Mouse (Mus musculus): ENCODE measurements around the gene Ppm1h.

Ppm1h gene

DNA sequence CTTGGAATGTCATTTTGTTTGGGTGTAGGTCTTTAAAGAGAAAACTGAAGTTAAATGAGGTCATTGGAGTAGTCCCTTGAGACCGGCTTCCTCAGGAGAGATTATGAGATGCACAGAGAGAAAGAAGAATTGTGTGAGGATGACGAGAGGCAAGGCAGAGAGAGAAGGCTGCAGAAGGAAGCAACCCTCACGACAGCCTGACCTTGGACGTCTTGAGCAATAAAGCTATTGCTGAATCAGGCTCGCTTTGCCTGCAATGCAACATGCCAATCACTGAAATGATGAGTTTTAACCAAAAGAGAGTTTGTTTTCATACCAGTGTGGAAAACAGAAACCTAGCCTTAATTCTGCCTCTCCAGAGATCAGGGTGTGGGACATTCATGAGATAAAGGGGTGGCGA is 43.5 kb downstream of the Ppm1h start:
- TF ChIP-seq GATA4 (IDR thresholded peaks at IDR 0.05; ENCODE audit: insufficient replicate concordance, low read length) = no peak

DNA sequence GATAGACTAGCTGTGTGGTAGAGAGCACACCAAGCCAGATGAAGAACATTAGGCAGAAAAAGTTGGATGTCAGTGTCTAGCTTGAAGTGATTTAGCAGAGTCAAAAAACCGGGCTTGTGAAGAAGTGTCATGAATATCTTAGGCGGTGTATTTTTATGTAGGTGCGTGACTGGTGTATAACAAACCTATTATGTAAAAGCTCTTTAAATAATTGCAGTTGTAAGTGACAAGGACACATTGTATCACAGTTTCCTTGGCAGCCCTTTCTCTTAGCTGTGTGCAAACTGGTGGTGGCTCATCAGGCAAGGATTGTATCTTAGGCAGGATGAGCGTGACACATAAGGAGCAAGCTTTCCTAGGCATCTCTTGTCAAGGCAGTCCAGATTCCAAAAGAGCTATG is 46.1 kb downstream of the Ppm1h start:
- no peak for TF ChIP-seq GATA4 (IDR thresholded peaks at IDR 0.05; ENCODE audit: insufficient replicate concordance, low read length)

DNA sequence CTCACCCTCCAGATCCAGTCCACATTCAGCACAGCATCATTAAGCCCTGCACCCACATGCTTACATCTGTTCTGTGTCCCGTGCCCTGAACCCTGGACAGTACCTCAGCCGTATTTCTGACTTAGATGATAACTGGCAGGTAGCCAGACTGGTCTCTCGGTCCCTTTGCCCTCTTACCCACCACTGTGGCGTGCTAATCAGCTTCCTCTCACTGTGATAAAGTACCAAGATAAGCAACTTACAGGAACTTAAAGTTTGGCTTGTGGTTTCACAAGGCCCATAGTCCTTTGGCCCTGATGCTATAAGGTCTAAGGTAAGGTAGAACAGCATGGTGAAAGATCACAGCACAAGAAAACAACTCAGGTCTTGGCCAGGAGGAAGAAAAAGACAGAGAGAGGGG is 48.7 kb downstream of the Ppm1h start:
- no peak for TF ChIP-seq GATA4 (IDR thresholded peaks at IDR 0.05; ENCODE audit: insufficient replicate concordance, low read length)

DNA sequence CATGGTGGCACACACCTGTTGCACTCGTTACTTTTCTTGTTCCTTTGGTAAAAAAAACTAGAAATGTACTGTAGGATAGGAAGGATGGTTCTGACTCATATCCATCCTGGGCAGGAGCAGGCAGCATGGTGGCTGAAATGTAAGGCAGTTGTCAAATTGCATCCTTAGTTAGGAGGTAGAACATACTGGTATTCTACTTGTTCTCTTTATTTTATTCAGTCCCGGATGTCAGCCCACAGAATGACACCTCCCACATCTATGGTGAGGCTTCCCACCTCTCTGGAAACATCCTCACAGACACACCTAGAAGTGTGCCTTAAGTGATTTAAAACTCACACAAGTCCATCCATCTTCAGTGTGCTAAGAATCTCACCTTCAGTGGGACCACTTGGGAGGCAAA is 49.6 kb downstream of the Ppm1h start:
- TF ChIP-seq GATA4 (IDR thresholded peaks at IDR 0.05; ENCODE audit: insufficient replicate concordance, low read length) = no peak

DNA sequence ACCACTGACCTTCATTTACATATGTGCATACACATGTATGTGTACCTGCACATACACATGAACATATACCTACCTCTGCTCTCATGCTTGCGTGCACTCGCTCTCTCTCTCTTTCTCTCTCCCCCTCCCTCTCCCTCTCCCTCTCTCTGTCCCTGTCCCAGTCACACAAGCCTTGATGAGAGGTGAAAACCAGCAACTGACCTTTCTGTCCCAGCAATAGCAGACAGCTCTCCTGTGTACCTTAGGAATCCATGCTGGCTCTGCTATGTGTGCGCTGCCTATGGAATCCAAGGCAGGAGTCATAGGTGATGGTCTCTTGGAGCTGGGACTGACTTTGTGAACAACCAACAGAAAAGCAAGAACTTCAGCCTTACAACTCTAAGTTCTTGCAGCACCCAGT is 53.6 kb downstream of the Ppm1h start:
- TF ChIP-seq GATA4 (IDR thresholded peaks at IDR 0.05; ENCODE audit: insufficient replicate concordance, low read length) = no peak

DNA sequence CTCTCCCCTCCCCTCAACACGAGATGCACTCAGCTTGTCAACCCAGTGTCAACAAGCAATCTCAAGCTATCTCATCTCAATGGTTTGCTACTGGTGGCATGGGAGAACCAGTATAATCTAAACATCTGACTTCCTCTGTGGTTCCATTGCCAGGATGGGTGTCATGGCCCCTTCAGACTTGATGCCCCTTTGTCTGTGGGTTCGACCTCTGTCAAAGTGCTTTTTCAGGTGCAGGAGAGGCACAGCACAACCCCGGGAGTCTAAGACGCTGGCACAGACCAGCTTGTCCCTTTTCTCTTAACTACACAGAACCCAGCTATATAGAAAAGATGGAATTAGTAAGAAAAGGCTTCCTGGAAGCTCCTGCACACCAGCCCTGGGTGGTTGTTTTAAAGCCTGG is 56.0 kb downstream of the Ppm1h start:
- TF ChIP-seq GATA4 (IDR thresholded peaks at IDR 0.05; ENCODE audit: insufficient replicate concordance, low read length) = no peak

DNA sequence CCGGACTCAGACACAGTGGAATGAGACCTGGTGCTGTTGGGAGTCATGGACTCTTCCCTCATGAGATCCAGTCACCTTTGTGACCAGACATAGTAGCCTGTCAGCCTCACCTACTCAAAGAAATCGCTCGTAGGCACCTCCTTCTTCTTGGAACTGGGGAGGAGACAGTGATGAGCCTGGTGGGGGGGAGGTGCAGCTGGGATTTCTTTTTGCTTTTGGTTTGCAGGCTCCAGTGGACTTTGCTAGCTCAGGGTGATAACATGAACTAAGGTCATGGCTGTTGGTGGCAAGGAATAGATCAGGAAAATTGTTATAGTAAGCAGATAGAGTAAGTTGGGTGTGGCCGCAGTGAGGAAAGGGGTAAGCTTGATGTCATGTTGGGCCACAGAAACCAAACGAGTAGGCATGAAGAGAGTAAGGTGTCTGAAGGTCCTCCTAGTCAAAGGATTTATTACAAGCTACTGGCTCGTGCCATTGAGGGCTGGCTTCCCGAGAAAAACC is 56.8 kb downstream of the Ppm1h start:
- no peak for TF ChIP-seq GATA4 (IDR thresholded peaks at IDR 0.05; ENCODE audit: insufficient replicate concordance, low read length)

DNA sequence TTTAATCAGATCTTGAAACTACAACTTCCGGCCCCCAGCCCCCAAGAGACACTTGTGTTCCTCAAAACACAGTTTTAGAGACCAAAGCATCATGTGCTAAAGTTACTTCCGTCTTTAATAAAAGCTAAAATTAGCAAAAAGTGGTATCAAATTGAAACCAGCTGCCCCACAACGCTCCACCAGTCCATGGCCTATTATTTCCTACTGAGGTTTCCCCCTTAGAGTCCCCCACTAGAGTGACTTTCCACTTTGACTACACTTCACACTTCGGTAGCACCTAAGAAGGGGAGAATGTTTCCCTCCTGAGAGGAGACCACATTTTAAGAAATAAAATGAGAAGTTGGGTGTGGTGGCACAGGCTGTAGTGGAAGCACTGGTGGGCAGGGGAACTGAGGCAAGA is 58.3 kb downstream of the Ppm1h start:
- TF ChIP-seq GATA4 (IDR thresholded peaks at IDR 0.05; ENCODE audit: insufficient replicate concordance, low read length) = no peak

DNA sequence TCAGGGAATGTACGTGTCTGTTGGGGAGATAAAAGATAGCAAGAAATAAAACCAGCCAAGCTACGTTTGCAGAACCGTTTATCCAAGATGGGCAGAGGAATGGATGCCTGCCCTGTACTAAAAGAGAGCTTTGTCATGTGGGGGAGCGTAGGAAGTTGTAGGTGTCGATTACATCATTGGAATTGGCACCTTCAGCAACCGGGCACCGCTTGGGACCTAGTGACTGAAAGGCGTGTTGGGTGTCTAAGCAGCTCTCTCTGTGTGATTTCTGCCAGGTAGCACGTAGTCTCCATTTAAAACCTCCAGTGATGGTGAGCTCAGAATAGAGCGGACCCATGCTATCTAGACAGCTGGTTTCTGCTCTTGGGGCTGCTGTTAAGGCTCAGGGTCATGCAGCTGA is 60.0 kb downstream of the Ppm1h start:
- no peak for TF ChIP-seq GATA4 (IDR thresholded peaks at IDR 0.05; ENCODE audit: insufficient replicate concordance, low read length)

DNA sequence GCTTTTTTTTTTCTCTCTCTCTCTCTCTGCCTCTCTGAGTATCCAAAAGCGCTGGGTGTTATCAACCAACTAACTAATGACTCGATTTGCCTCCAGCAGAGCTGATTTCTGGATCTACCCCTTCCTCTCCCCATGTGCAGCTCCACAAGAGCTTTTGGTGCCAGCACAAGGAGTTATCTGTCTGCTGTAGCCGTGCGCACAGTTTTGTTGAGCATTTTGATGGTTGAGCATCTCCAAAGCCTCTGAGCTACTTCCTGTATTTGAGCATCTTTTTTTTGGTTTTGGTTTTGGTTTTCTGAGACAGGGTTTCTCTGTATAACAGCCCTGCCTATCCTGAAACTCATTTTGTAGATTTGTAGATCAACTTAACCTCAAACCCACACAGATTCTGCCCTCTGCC is 60.5 kb downstream of the Ppm1h start:
- no peak for TF ChIP-seq GATA4 (IDR thresholded peaks at IDR 0.05; ENCODE audit: insufficient replicate concordance, low read length)

DNA sequence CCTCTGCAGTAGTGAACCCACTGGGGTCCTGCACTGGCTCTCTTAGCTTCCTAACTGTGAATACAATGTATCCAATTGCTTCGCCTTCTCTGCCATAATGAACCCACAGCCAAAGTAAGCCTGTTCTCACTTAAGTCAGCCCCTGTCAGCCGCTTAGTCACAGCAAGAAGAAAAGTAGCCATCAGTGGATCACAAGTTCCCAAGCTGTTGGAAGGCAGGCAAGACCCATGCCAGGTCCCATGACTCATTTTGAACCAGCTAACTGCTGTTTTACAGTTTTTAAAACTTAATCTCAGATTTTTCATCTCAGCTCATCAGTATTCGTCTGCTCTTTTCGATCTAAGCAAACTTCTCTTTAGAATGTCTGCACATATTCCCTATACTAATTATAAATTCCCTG is 61.6 kb downstream of the Ppm1h start:
- no peak for TF ChIP-seq GATA4 (IDR thresholded peaks at IDR 0.05; ENCODE audit: insufficient replicate concordance, low read length)

DNA sequence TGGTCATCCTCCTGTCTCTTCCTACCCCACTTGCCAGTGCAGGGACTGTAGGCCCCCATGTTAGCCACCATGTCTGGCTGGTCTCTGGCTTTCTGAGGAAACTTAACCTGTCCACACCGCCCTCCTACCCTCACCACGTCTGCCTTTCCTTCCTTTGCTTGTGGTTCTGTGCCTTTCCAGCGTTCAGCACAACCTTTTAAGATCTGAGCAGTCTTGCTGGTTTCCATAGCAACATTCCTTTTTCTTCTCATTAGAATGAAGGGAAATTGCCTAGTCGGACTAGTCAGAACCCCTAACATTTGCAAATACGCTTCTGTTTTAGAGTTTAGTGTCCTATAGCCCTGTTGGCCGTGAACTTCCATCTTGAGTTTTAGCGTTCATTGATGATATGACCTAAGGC is 62.6 kb downstream of the Ppm1h start:
- TF ChIP-seq GATA4 (IDR thresholded peaks at IDR 0.05; ENCODE audit: insufficient replicate concordance, low read length) = no peak

DNA sequence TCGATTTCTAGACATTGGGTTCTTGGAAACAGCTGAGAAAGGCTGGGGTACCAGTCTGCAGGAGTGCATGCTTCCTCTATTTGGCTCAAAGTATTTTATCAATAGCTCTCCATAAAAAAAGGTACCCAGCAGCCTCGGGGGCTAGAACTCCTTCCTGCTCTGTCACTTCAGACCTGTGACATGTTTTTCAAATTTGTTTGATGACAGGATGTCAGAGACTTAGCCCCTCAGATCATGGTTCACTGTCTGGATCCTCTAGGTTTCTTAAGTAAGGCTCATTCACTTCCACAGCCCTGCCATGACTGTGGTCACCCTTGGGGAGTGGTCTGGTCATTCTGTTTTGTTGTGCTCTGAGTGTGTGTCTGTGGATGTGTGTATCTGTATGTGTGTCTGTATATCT is 63.6 kb downstream of the Ppm1h start:
- TF ChIP-seq GATA4 (IDR thresholded peaks at IDR 0.05; ENCODE audit: insufficient replicate concordance, low read length) = no peak

DNA sequence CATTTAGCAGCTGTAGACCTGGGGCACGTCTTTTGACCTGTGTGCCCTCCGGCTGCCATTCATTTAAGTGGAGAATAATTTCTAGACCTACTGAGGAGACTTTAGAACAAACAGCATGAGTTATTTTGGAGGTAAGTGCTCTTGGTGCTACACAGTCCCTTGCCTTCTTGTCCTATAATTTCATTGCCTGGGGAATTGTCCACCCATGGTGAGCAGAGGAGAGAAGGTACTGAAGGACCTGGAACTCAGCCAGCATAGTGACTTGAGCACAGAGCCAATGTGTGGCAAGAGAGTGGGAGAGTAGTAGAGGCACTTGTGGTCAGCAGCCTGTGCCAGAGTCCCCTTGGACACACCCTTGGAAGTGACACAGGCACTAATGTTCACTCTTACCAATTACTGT is 64.8 kb downstream of the Ppm1h start:
- no peak for TF ChIP-seq GATA4 (IDR thresholded peaks at IDR 0.05; ENCODE audit: insufficient replicate concordance, low read length)

DNA sequence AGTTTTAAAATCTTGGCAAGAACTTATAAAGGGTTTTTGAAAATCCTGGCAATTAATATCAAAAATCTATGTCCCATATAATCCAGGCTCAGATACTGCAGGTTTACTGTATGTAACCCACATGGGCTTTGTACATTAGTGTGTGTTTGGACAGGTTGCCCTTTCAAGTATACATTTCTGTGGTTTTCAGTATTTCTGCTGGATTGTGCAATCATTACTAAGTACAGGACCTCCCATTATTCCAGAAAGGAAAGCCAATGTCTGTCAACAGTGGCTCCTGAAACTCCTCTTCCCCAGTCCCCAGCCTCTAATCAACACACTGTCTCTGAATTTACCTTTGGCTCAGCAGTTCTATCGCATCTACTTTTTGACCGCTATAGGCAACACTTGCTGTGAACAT is 66.4 kb downstream of the Ppm1h start:
- no peak for TF ChIP-seq GATA4 (IDR thresholded peaks at IDR 0.05; ENCODE audit: insufficient replicate concordance, low read length)

DNA sequence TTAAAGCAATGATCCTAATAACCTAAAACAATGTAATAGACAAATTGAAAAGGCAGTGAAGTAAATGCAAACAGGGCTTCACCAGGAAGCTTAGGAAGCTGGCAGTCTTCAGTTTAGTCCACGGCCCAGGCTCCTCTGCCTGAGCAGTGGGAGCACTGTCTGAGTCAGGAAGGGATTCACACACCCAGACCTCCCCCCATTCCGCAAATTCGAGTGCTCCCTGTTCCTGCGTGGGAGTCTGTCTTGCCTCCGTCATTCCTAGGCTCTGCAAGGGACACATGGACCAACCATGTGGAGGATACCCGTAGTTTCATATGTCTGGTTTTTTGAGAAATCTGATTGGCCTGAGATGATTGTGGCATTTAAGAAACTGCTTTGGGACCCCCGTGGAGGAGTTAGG is 67.6 kb downstream of the Ppm1h start:
- no peak for TF ChIP-seq GATA4 (IDR thresholded peaks at IDR 0.05; ENCODE audit: insufficient replicate concordance, low read length)

DNA sequence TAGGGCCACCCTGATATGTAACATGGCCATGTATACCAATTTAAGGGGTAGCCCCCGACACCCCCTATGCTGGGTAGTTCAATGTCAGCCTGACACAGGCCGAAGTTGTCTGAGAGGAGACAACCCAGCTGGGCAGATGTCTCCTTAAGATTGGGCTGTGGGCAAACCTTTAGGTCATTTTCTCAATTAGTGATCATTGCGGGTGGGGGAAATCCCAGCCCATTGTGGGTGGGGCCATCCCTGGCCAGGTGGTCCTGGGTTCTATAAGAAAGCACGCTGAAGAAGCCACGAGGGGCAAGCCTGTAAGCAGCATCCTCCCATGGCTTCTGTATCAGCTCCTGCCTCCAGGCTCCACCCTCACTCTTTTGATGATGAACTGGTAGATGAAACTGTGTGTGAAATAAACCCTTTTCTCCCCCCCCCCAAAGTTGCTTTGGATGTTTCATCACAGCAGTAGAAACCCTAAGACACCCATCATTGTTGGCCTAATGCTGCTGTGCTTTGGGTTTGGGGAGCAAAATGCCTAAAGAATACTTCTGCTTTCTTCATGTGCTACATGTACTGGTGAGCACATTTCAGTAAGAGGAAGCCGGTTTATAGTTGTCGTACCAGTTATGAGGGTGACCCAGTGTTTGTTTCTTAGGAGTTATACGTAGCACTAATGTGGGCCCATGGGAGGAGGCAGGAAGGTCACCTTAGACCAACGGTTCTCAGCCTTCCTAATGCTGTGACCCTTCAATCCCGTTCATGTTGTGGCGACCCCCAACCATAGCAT is 68.8 kb downstream of the Ppm1h start:
- TF ChIP-seq GATA4 (IDR thresholded peaks at IDR 0.05; ENCODE audit: insufficient replicate concordance, low read length) = no peak
